9 mouse cellular contexts compared by ENCODE assay signal in the genomic region with DNA sequence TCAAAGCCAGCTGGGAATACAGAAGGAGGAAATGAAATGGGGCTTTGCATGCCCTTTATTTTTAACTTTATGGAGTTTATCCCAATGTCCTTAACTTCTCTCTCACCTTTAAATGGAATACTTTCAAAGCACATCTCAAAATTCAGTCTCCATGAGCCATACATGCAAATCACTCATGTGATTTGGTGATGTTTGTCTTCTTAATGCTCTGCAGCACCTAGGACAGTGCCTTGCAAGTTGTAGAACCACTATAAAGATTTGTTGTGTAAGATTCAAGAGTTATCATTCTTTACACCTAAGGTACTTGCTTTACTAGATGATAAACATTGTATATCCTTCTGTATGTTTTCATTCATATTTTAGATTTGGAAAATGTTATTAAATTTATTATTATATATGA. TPM values are rescaled to one million over a fixed set of nuclear protein-coding genes. Genes with fewer than 3 reads are reported as not detected.
DNase-seq lines count a peak whose midpoint lies in the region; ATAC-seq and TF ChIP-seq lines count a peak whose summit lies in the region.
"Had no signal": no experiment of that assay in that cellular context is flagged by ENCODE, and none has a peak within 500 bp of the region (broad histone marks: within the 10 kb centered on the region; RNA-seq: fewer than 3 reads in every experiment).

No protein-coding gene starts in this region.

- H3K27me3 ChIP-seq in kidney, embryonic 14.5 days (ENCODE audit: control insufficient read depth, insufficient read depth, low read length) = no peaks in the 10 kb centered on the region
- no peaks in the 10 kb centered on the region for H3K27me3 ChIP-seq in embryonic facial prominence, embryonic 15.5 days
- no peaks in the 10 kb centered on the region for H3K27me3 ChIP-seq in intestine, postnatal 0 days (replicated peaks; ENCODE audit: control insufficient read depth, insufficient read depth, low read length)
- no peaks in the 10 kb centered on the region for H3K27me3 ChIP-seq in neural tube, embryonic 12.5 days (replicated peaks)

- TF ChIP-seq CTCF in intestine, postnatal 0 days (IDR thresholded peaks at IDR 0.05; ENCODE audit: low read depth) = no peak

- H3K4me1 ChIP-seq in kidney, embryonic 14.5 days (ENCODE audit: control insufficient read depth, insufficient read depth, low read length) = peaks cover 8% of the 10 kb centered on the region; the same call in 1 of the 2 replicates
- peaks cover 19% of the 10 kb centered on the region for H3K4me1 ChIP-seq in embryonic facial prominence, embryonic 15.5 days
- H3K4me1 ChIP-seq in intestine, postnatal 0 days (replicated peaks; ENCODE audit: control insufficient read depth, insufficient read depth, low read length) = 0 out of 2 replicates have a peak, but pooled peaks cover 15% of the 10 kb centered on the region
- peaks cover 23% of the 10 kb centered on the region for H3K4me1 ChIP-seq in neural tube, embryonic 12.5 days

- no peaks in the 10 kb centered on the region for H3K36me3 ChIP-seq in kidney, embryonic 14.5 days (ENCODE audit: control insufficient read depth, insufficient read depth, low read length)
- H3K36me3 ChIP-seq in embryonic facial prominence, embryonic 15.5 days = peaks cover 9% of the 10 kb centered on the region; the same call in 1 of the 2 replicates
- H3K36me3 ChIP-seq in intestine, postnatal 0 days (ENCODE audit: control insufficient read depth, insufficient read depth) = no peaks in the 10 kb centered on the region
- H3K36me3 ChIP-seq in neural tube, embryonic 12.5 days = no peaks in the 10 kb centered on the region

- no peak for DNase-seq in kidney, postnatal 25 days
- DNase-seq in cerebellum, adult 9-11 months = no peak
- no peak for DNase-seq in right cerebral cortex, postnatal 4 days
- DNase-seq in B cell, adult 2 months = no peak
- DNase-seq: right cerebral cortex, adult 18-20 months had no signal

- ATAC-seq in kidney, embryonic 14.5 days (ENCODE audit: low FRiP score, low TSS enrichment) = no peak
- no peak for ATAC-seq in embryonic facial prominence, embryonic 15.5 days (ENCODE audit: insufficient number of reproducible peaks, low FRiP score, low TSS enrichment, low read depth)
- ATAC-seq in intestine, postnatal 0 days = no peak
- no peak for ATAC-seq in neural tube, embryonic 12.5 days (ENCODE audit: low FRiP score, low read depth)

- H3K9ac ChIP-seq in kidney, embryonic 14.5 days (ENCODE audit: low read depth, low read length) = no peak overlapping the region
- no peak overlapping the region for H3K9ac ChIP-seq in embryonic facial prominence, embryonic 15.5 days
- no peak overlapping the region for H3K9ac ChIP-seq in intestine, postnatal 0 days (ENCODE audit: low read depth, low read length)
- H3K9ac ChIP-seq in neural tube, embryonic 12.5 days = no peak overlapping the region

- peak overlapping the region; percentile 99; the same call in 1 of the 2 replicates for H3K4me3 ChIP-seq in kidney, embryonic 14.5 days (ENCODE audit: low read length)
- H3K4me3 ChIP-seq in embryonic facial prominence, embryonic 15.5 days (replicated peaks) = peak overlapping the region; percentile 8; the same call in 1 of the 2 replicates
- no peak overlapping the region for H3K4me3 ChIP-seq in intestine, postnatal 0 days (ENCODE audit: low read depth, low read length)
- no peak overlapping the region for H3K4me3 ChIP-seq in neural tube, embryonic 12.5 days

- H3K27ac ChIP-seq in kidney, embryonic 14.5 days (ENCODE audit: low read depth, low read length) = no peak overlapping the region
- H3K27ac ChIP-seq in embryonic facial prominence, embryonic 15.5 days (replicated peaks) = no peak overlapping the region
- no peak overlapping the region for H3K27ac ChIP-seq in intestine, postnatal 0 days (ENCODE audit: low read depth, low read length)
- H3K27ac ChIP-seq in neural tube, embryonic 12.5 days = no peak overlapping the region

- 0 out of 2 replicates have a peak, but pooled peaks cover 6% of the 10 kb centered on the region for H3K9me3 ChIP-seq in kidney, embryonic 14.5 days (ENCODE audit: control insufficient read depth, low read length)
- no peaks in the 10 kb centered on the region for H3K9me3 ChIP-seq in embryonic facial prominence, embryonic 15.5 days (replicated peaks)
- H3K9me3 ChIP-seq in intestine, postnatal 0 days (ENCODE audit: control insufficient read depth) = no peaks in the 10 kb centered on the region
- H3K9me3 ChIP-seq in neural tube, embryonic 12.5 days = no peaks in the 10 kb centered on the region

- peak overlapping the region; percentile 57 for H3K4me2 ChIP-seq in kidney, embryonic 14.5 days (replicated peaks; ENCODE audit: low read depth, low read length)
- peak overlapping the region; percentile 83; the same call in 1 of the 2 replicates for H3K4me2 ChIP-seq in embryonic facial prominence, embryonic 15.5 days (replicated peaks)
- peak overlapping the region; percentile 93 for H3K4me2 ChIP-seq in intestine, postnatal 0 days (replicated peaks; ENCODE audit: low read depth)
- peak overlapping the region; percentile 89 for H3K4me2 ChIP-seq in neural tube, embryonic 12.5 days (replicated peaks)

RNA-seq across cellular contexts. Expression of gene Ylpm1, which starts 2.9 kb away (rescaled TPM):
- polyA plus RNA-seq in kidney, embryonic 14.5 days (2014; fragmentation: Nextera tagmentation; extraction: Ambion mirVana) = 44.1 and 47.0 TPM in 2 replicates
- 29.2 and 30.5 TPM in 2 replicates for polyA plus RNA-seq in embryonic facial prominence, embryonic 15.5 days (2015; fragmentation: Nextera tagmentation; extraction: Ambion mirVana)
- 12.4 and 12.8 TPM in 2 replicates for polyA plus RNA-seq in intestine, postnatal 0 days (2015; fragmentation: Nextera tagmentation; extraction: Ambion mirVana)
- 36.8 and 40.1 TPM in 2 replicates for polyA plus RNA-seq in neural tube, embryonic 12.5 days (2016; fragmentation: Nextera tagmentation; extraction: Ambion mirVana)

RNA-seq across cellular contexts. Expression of gene Arel1, which starts 28.4 kb away (rescaled TPM):
- 8.4 and 15.7 TPM in 2 replicates for polyA plus RNA-seq in kidney, embryonic 14.5 days (2014; fragmentation: Nextera tagmentation; extraction: Ambion mirVana)
- polyA plus RNA-seq in embryonic facial prominence, embryonic 15.5 days (2015; fragmentation: Nextera tagmentation; extraction: Ambion mirVana) = 10.8 and 11.0 TPM in 2 replicates
- 5.1 and 5.5 TPM in 2 replicates for polyA plus RNA-seq in intestine, postnatal 0 days (2015; fragmentation: Nextera tagmentation; extraction: Ambion mirVana)
- 27.8 and 28.7 TPM in 2 replicates for polyA plus RNA-seq in neural tube, embryonic 12.5 days (2016; fragmentation: Nextera tagmentation; extraction: Ambion mirVana)

RNA-seq across cellular contexts. Expression of gene Fcf1, which starts 28.4 kb away (rescaled TPM):
- polyA plus RNA-seq in kidney, embryonic 14.5 days (2014; fragmentation: Nextera tagmentation; extraction: Ambion mirVana) = 153 and 212 TPM in 2 replicates
- polyA plus RNA-seq in embryonic facial prominence, embryonic 15.5 days (2015; fragmentation: Nextera tagmentation; extraction: Ambion mirVana) = 125 and 130 TPM in 2 replicates
- 91.3 and 97.3 TPM in 2 replicates for polyA plus RNA-seq in intestine, postnatal 0 days (2015; fragmentation: Nextera tagmentation; extraction: Ambion mirVana)
- 129 and 134 TPM in 2 replicates for polyA plus RNA-seq in neural tube, embryonic 12.5 days (2016; fragmentation: Nextera tagmentation; extraction: Ambion mirVana)

Comparison
In these comparisons a context has a peak if more than half of its experiments do, and no peak if none do; other contexts are left out.
1. H3K4me3 ChIP-seq: peak in kidney, embryonic 14.5 days (single experiment) and embryonic facial prominence, embryonic 15.5 days (single experiment); none in intestine, postnatal 0 days (single experiment) and neural tube, embryonic 12.5 days (single experiment).
2. Peak in every context shown above with its lines, with median percentiles within 50 percentile points of each other: H3K4me2 ChIP-seq.